24 mouse cellular contexts compared by ENCODE assay signal in genomic region chr7:30048126-30048525, GRCm38 (mm10). TPM values are rescaled to one million over a fixed set of nuclear protein-coding genes. Genes with fewer than 3 reads are reported as not detected.
DNase-seq lines count a peak whose midpoint lies in the region; ATAC-seq lines count a peak whose summit lies in the region.
"Had no signal": no experiment of that assay in that cellular context is flagged by ENCODE, and none has a peak within 500 bp of the region (broad histone marks: within the 10 kb centered on the region; RNA-seq: fewer than 3 reads in every experiment).

No protein-coding gene starts in this region.

- DNase-seq in forebrain, embryonic 14.5 days (ENCODE audit: low spot score), result peak; percentile 40
- no peak for DNase-seq in forebrain, embryonic 10.5 days (ENCODE audit: extremely low spot score, low spot score)
- peak; percentile 29 for DNase-seq in layer of hippocampus, adult 11-12 months (ENCODE audit: low spot score)
- DNase-seq in layer of hippocampus, postnatal 10 days (ENCODE audit: low spot score in 2 of 2), result no peak
- peak; percentile 65 for DNase-seq in adipocyte (ENCODE audit: low spot score)
- peak; percentile 29 for DNase-seq in layer of hippocampus, adult 9-10 months (ENCODE audit: low spot score)
- DNase-seq in gastrocnemius, postnatal 36 days, result no peak
- DNase-seq: adrenal gland, adult 8-10 months; adrenal gland, postnatal 36 days; cerebellum, adult 11 months; cerebellum, adult 9-10 months; cerebellum, postnatal 36 days; gastrocnemius, postnatal 10 days; heart, adult 2 months had no signal

- no peak for ATAC-seq in forebrain, embryonic 14.5 days
- ATAC-seq in heart, embryonic 12.5 days (ENCODE audit: insufficient number of reproducible peaks, low FRiP score), result no peak
- ATAC-seq: intestine, embryonic 15.5 days had no signal

- H3K9ac ChIP-seq in forebrain, embryonic 14.5 days (ENCODE audit: low read length), result no peak overlapping the region
- H3K9ac ChIP-seq in heart, embryonic 12.5 days, result no peak overlapping the region
- H3K9ac ChIP-seq: embryonic facial prominence, embryonic 13.5 days; hindbrain, embryonic 14.5 days; intestine, embryonic 15.5 days had no signal

- H3K4me2 ChIP-seq in forebrain, embryonic 14.5 days (ENCODE audit: low read length), result no peak overlapping the region
- no peak overlapping the region for H3K4me2 ChIP-seq in heart, embryonic 12.5 days
- H3K4me2 ChIP-seq: embryonic facial prominence, embryonic 13.5 days; heart, embryonic 11.5 days; hindbrain, embryonic 14.5 days; intestine, embryonic 15.5 days had no signal

- H3K4me1 ChIP-seq in forebrain, embryonic 14.5 days (ENCODE audit: control insufficient read depth, insufficient read depth, low read length), result peaks cover 7% of the 10 kb centered on the region
- peaks cover 17% of the 10 kb centered on the region for H3K4me1 ChIP-seq in forebrain, embryonic 10.5 days
- H3K4me1 ChIP-seq in heart, embryonic 12.5 days (replicated peaks), result peaks cover 11% of the 10 kb centered on the region

- no peaks in the 10 kb centered on the region for H3K27me3 ChIP-seq in forebrain, embryonic 14.5 days (replicated peaks; ENCODE audit: control insufficient read depth, insufficient read depth, low read length)
- H3K27me3 ChIP-seq in forebrain, embryonic 10.5 days (ENCODE audit: poor library complexity, severe bottlenecking), result no peaks in the 10 kb centered on the region
- no peaks in the 10 kb centered on the region for H3K27me3 ChIP-seq in heart, embryonic 12.5 days (replicated peaks)
- H3K27me3 ChIP-seq: CH12.LX; embryonic facial prominence, embryonic 13.5 days; intestine, embryonic 15.5 days had no signal

- 84% methylated on average over 4 of the region's 4 CpGs for WGBS in forebrain, embryonic 14.5 days
- 90% methylated on average over 4 of the region's 4 CpGs for WGBS in forebrain, embryonic 10.5 days
- 55% methylated on average over 4 of the region's 4 CpGs for WGBS in heart, embryonic 12.5 days

- H3K4me3 ChIP-seq in forebrain, embryonic 14.5 days (ENCODE audit: low read depth, low read length), result no peak overlapping the region
- no peak overlapping the region for H3K4me3 ChIP-seq in forebrain, embryonic 10.5 days
- H3K4me3 ChIP-seq in heart, embryonic 12.5 days, result no peak overlapping the region
- H3K4me3 ChIP-seq: embryonic facial prominence, embryonic 13.5 days; heart, adult 2 months; hindbrain, embryonic 10.5 days; intestine, embryonic 15.5 days had no signal

- H3K27ac ChIP-seq in forebrain, embryonic 14.5 days (ENCODE audit: low read depth, low read length), result peak overlapping the region; percentile 9; the same call in 1 of the 2 replicates
- H3K27ac ChIP-seq in forebrain, embryonic 10.5 days, result no peak overlapping the region
- H3K27ac ChIP-seq in heart, embryonic 12.5 days (ENCODE audit: poor library complexity, severe bottlenecking), result no peak overlapping the region
- H3K27ac ChIP-seq: embryonic facial prominence, embryonic 13.5 days; heart, adult 2 months; hindbrain, embryonic 10.5 days; hindbrain, embryonic 14.5 days; intestine, embryonic 15.5 days had no signal

- intact Hi-C loops in gastrocnemius, postnatal 36 days (cut with DNase I), result no loop called here

- H3K36me3 ChIP-seq in forebrain, embryonic 14.5 days (ENCODE audit: control insufficient read depth, insufficient read depth, low read length), result peaks cover 8% of the 10 kb centered on the region; the same call in 1 of the 2 replicates
- H3K36me3 ChIP-seq in forebrain, embryonic 10.5 days (replicated peaks), result peaks cover 3% of the 10 kb centered on the region; the same call in 1 of the 2 replicates
- H3K36me3 ChIP-seq in heart, embryonic 12.5 days, result peaks cover 5% of the 10 kb centered on the region; the same call in 1 of the 2 replicates
- H3K36me3 ChIP-seq: intestine, embryonic 15.5 days had no signal

- H3K9me3 ChIP-seq in forebrain, embryonic 14.5 days (replicated peaks; ENCODE audit: control insufficient read depth, low read length), result no peaks in the 10 kb centered on the region
- H3K9me3 ChIP-seq in forebrain, embryonic 10.5 days, result no peaks in the 10 kb centered on the region
- H3K9me3 ChIP-seq in heart, embryonic 12.5 days (replicated peaks), result no peaks in the 10 kb centered on the region
- H3K9me3 ChIP-seq: embryonic facial prominence, embryonic 13.5 days; hindbrain, embryonic 10.5 days; intestine, embryonic 15.5 days had no signal

RNA-seq across cellular contexts. Expression of gene Zfp14, which starts 3.1 kb away (rescaled TPM):
- 14.3 and 17.1 TPM in 2 replicates for polyA plus RNA-seq in forebrain, embryonic 14.5 days (2014; fragmentation: Nextera tagmentation; extraction: Ambion mirVana)
- 2.8 and 3.6 TPM in 2 replicates for polyA plus RNA-seq in forebrain, embryonic 10.5 days (2016; fragmentation: Nextera tagmentation; extraction: Ambion mirVana)
- total RNA-seq in layer of hippocampus, postnatal 10 days (2021), result 1 to 10 TPM; 8.5 to 8.7 TPM
- total RNA-seq in gastrocnemius, postnatal 36 days (2021), result 1 to 10 TPM; 1.6 to 1.9 TPM
- 3.1 and 3.4 TPM in 2 replicates for polyA plus RNA-seq in heart, embryonic 12.5 days (2016; fragmentation: Nextera tagmentation; extraction: Ambion mirVana)

RNA-seq across cellular contexts. Expression of gene Zfp82, which starts 24.6 kb away (rescaled TPM):
- polyA plus RNA-seq in forebrain, embryonic 14.5 days (2014; fragmentation: Nextera tagmentation; extraction: Ambion mirVana), result 13.6 and 13.8 TPM in 2 replicates
- polyA plus RNA-seq in forebrain, embryonic 10.5 days (2016; fragmentation: Nextera tagmentation; extraction: Ambion mirVana), result 5.9 and 6.4 TPM in 2 replicates
- 1 to 10 TPM; 3.2 to 4.1 TPM for total RNA-seq in layer of hippocampus, postnatal 10 days (2021)
- 1 to 10 TPM; 1.4 to 1.7 TPM for total RNA-seq in gastrocnemius, postnatal 36 days (2021)
- polyA plus RNA-seq in heart, embryonic 12.5 days (2016; fragmentation: Nextera tagmentation; extraction: Ambion mirVana), result 2.5 and 2.9 TPM in 2 replicates

RNA-seq across cellular contexts. Expression of gene Gm26920, which starts 42.1 kb away (rescaled TPM):
- 2.0 and 2.7 TPM in 2 replicates for polyA plus RNA-seq in forebrain, embryonic 14.5 days (2014; fragmentation: Nextera tagmentation; extraction: Ambion mirVana)
- 2.2 and 2.8 TPM in 2 replicates for polyA plus RNA-seq in forebrain, embryonic 10.5 days (2016; fragmentation: Nextera tagmentation; extraction: Ambion mirVana)
- total RNA-seq in layer of hippocampus, postnatal 10 days (2021), result 1 to 10 TPM in 1 of 2 experiments, not detected in 1; 2.2 TPM
- not detected for total RNA-seq in gastrocnemius, postnatal 36 days (2021)
- polyA plus RNA-seq in heart, embryonic 12.5 days (2016; fragmentation: Nextera tagmentation; extraction: Ambion mirVana), result 1.5 and 1.7 TPM in 2 replicates
- total RNA-seq: adrenal gland, postnatal 36 days; CH12.LX; heart, postnatal 25 days had no signal
- polyA plus RNA-seq: frontal cortex, adult 2 months; heart, adult 2 months; heart, embryonic 16.5 days had no signal

RNA-seq across cellular contexts. Expression of gene Zfp566, which starts 42.2 kb away (rescaled TPM):
- 18.7 and 20.3 TPM in 2 replicates for polyA plus RNA-seq in forebrain, embryonic 14.5 days (2014; fragmentation: Nextera tagmentation; extraction: Ambion mirVana)
- polyA plus RNA-seq in forebrain, embryonic 10.5 days (2016; fragmentation: Nextera tagmentation; extraction: Ambion mirVana), result 17.3 and 18.1 TPM in 2 replicates
- total RNA-seq in layer of hippocampus, postnatal 10 days (2021), result 10 to 100 TPM; 10.3 to 13.1 TPM
- total RNA-seq in gastrocnemius, postnatal 36 days (2021), result 1 to 10 TPM; 1.8 to 2.9 TPM
- polyA plus RNA-seq in heart, embryonic 12.5 days (2016; fragmentation: Nextera tagmentation; extraction: Ambion mirVana), result 5.8 and 6.1 TPM in 2 replicates

RNA-seq across cellular contexts. Expression of gene Zfp260, which starts 46.5 kb away (rescaled TPM):
- 123 and 140 TPM in 2 replicates for polyA plus RNA-seq in forebrain, embryonic 14.5 days (2014; fragmentation: Nextera tagmentation; extraction: Ambion mirVana)
- 104 TPM in 2 replicates for polyA plus RNA-seq in forebrain, embryonic 10.5 days (2016; fragmentation: Nextera tagmentation; extraction: Ambion mirVana)
- 10 to 100 TPM; 54.7 to 62.8 TPM for total RNA-seq in layer of hippocampus, postnatal 10 days (2021)
- 10 to 100 TPM; 25.9 to 28.9 TPM for total RNA-seq in gastrocnemius, postnatal 36 days (2021)
- polyA plus RNA-seq in heart, embryonic 12.5 days (2016; fragmentation: Nextera tagmentation; extraction: Ambion mirVana), result 90.8 and 93.5 TPM in 2 replicates

Comparison
In these comparisons a context has a peak if more than half of its experiments do, and no peak if none do; other contexts are left out.
1. DNase-seq: peak in forebrain, embryonic 14.5 days (single experiment), layer of hippocampus, adult 11-12 months (single experiment), adipocyte (single experiment) and layer of hippocampus, adult 9-10 months (single experiment); none in forebrain, embryonic 10.5 days (single experiment), layer of hippocampus, postnatal 10 days (0 of 2) and gastrocnemius, postnatal 36 days (0 of 2).